Mouse (Mus musculus) cortical plate, adult 2 months (tissue): ENCODE results near the gene Mavs. TPM values are rescaled to one million over a fixed set of nuclear protein-coding genes. Genes with fewer than 3 reads are reported as not detected.
A peak's percentile ranks its signal among the peaks of the same experiment; 100 is the strongest.

Experiments used
- H3K27ac ChIP-seq: fragments of 200-500 bp; 2 replicates; pipeline ENCODE4 v1.5.1; 2012; ENCODE audit warnings: low read length, control low read depth, inconsistent platforms; ENCODE audit not compliant: insufficient read depth
- H3K4me1 ChIP-seq: fragments of 200-500 bp; 2 replicates; pipeline ENCODE4 v1.6.1; 2011; ENCODE audit warnings: low read length; ENCODE audit not compliant: control insufficient read depth, insufficient read depth
- H3K4me3 ChIP-seq: fragments of 200-500 bp; 2 replicates; pipeline ENCODE4 v1.5.1; 2011; ENCODE audit warnings: mild to moderate bottlenecking, low read length, control low read depth; ENCODE audit not compliant: insufficient read depth
- CTCF ChIP-seq: fragments of 200-500 bp; IDR thresholded peaks from 2 replicates; pipeline ENCODE4 v1.5.1; 2011; ENCODE audit warnings: mild to moderate bottlenecking, control low read depth, low read length; ENCODE audit not compliant: insufficient read depth; ENCODE audit errors: extremely low read depth
- POLR2A ChIP-seq: fragments of 200-500 bp; IDR thresholded peaks from 2 replicates; pipeline ENCODE4 v1.6.1; 2011; ENCODE audit warnings: mild to moderate bottlenecking, low read length, control low read depth; ENCODE audit not compliant: insufficient read depth; ENCODE audit errors: extremely low read depth
- polyA plus RNA-seq: library from polyadenylated mRNA; depleted of rRNA; stranded (reverse); fragments of >200 nt; gene quantifications from 2 replicates; pipeline ENCODE4 v1.2.3, GENCODE M21; 2012

The Mavs gene
- polyA plus RNA-seq, 1 experiment = 10.1 TPM

GRCm38 (mm10) chr2:131227243-131227642 is 6.6 kb upstream of the Mavs start:
- no peak overlapping the region for H3K4me3 ChIP-seq
- no peak overlapping the region for H3K27ac ChIP-seq
- TF ChIP-seq POLR2A = no peak
- H3K4me1 ChIP-seq = no peaks in the 10 kb centered on the region

DNA sequence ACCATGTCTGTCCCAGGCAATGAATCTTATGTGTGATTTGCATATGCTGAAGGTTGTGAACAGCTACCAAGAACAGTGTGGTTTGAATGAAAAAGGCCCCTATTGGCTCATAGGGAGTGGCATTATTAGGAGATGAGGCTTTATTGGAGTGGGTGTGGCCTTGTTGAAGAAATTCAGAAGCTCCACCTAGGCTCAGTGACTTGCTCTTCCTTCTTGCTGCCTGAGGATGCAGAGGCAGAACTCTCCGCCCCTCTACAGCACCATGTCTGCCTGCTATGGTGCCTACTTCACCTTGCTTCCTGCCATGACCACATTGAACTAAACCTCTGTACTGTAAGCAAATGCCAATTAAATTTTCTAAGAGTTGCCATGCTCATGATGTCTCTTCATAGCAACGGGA is 1.3 kb upstream of the Mavs start:
- Histone ChIP-seq H3K4me3 (no peak overlapping the region), H3K4me1 (peaks cover 3% of the 10 kb centered on the region), H3K27ac (no peak overlapping the region)
- TF ChIP-seq CTCF (no peak), POLR2A (no peak)

- TF ChIP-seq CTCF = no peak
- no peak for TF ChIP-seq POLR2A
- H3K4me1 ChIP-seq = peaks cover 3% of the 10 kb centered on the region
- H3K27ac ChIP-seq = no peak overlapping the region
- peak overlapping the region; percentile 30 for H3K4me3 ChIP-seq
Measured at GRCm38 (mm10) chr2:131234127-131234650, 326 bp downstream of the Mavs start.

DNA sequence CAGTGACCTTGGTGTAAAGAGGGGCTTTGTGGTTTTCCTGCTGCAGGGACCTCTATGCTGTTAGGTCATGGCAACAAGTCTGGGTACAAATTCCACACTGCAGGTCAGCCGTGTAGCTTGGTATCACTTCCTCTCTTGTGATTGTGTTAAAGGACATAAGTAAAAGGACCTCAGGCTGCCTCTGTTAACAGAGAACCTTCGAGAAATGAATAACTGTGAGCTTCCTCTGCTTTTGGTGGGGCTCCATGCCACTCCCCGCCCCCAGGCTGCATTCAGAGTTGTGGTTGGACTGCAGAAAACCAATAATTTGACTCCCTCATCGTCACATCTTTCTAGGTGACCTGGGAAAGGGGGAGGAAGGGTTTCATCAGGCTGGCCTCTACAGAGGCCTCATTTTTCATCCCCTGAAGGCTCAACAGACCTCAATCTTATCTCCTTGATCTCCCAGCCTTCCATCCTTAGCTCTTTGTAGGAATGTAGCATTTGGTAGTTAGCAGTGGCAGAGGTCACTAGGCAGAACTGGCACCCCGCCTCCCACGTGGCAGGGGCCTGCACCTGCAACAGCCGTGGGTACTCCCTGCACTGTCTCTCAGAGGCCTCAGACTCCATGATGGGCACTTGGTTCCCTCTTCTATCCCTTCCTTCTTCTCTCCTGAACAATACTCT is 1.2 kb downstream of the Mavs start:
- no peak overlapping the region for H3K27ac ChIP-seq
- peaks cover 3% of the 10 kb centered on the region for H3K4me1 ChIP-seq
- TF ChIP-seq POLR2A = no peak
- no peak for TF ChIP-seq CTCF

GRCm38 (mm10) chr2:131242180-131242579 is 8.3 kb downstream of the Mavs start:
- no peak for TF ChIP-seq CTCF
- no peak for TF ChIP-seq POLR2A
- Histone ChIP-seq H3K4me1 (no peaks in the 10 kb centered on the region), H3K4me3 (no peak overlapping the region), H3K27ac (no peak overlapping the region)

More for the DNA sequence above, 1.2 kb downstream of the Mavs start:
- H3K4me3 ChIP-seq = no peak overlapping the region

DNA sequence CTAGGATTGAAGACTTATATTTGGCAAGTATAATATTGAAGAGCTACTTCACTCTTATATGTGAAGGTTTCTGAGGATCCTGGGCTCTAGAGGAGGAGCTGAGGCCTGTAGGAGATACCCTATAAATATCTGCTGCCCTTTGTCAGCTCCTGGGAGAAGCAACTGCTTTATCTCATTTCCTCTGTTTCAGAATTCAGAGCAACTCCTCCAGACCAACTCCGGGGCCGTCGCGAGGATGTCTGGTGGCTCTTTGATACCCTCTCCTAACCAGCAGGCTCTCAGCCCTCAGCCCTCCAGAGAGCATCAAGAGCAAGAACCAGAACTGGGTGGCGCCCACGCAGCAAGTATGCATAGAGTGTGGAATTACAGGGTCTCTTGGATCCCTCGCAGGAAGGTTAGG is 9.1 kb downstream of the Mavs start:
- H3K4me1 ChIP-seq = no peaks in the 10 kb centered on the region
- no peak overlapping the region for H3K27ac ChIP-seq
- no peak overlapping the region for H3K4me3 ChIP-seq
- TF ChIP-seq CTCF = no peak
- TF ChIP-seq POLR2A = no peak

DNA sequence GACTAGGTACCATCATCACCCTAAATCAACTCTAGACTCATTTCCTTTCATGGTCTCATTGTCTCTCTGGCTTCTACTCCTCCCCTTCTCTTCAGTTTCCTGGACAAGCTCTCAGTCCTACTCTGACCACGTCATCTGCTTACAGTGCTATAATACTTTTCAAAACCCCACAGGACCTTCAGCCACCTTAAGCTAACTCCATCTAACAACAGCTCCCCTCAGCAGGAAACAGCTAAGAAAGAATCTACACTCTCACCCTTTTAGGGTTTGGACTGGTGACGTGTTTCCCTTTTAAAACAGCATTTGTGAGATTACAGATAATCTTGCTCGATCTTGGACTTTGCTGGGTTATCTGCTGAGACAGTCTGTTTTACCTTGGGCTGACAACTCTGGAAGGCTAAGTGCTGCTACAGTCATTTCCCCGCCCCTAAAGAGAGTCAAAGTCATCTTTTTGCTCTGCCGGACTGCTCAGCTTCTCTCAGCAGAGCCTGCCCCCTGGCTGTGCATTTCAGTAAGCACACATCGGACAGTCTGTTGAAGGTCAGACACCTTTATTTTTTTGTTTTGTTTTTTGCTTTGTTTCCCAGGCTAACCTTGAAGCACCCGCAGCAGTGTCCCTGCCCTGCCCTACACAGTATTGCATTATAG is 19.9 kb downstream of the Mavs start:
- Histone ChIP-seq H3K4me1 (no peaks in the 10 kb centered on the region), H3K27ac (no peak overlapping the region), H3K4me3 (no peak overlapping the region)
- no peak for TF ChIP-seq POLR2A
- peak; percentile 66 for TF ChIP-seq CTCF

- H3K27ac ChIP-seq = no peak overlapping the region
- H3K4me3 ChIP-seq = no peak overlapping the region
- no peak for TF ChIP-seq POLR2A
- no peak for TF ChIP-seq CTCF
- no peaks in the 10 kb centered on the region for H3K4me1 ChIP-seq
Measured at GRCm38 (mm10) chr2:131254329-131254713, 20.5 kb downstream of the Mavs start.

- Histone ChIP-seq H3K4me3 (no peak overlapping the region), H3K4me1 (no peaks in the 10 kb centered on the region), H3K27ac (no peak overlapping the region)
- TF ChIP-seq CTCF (no peak), POLR2A (no peak)
Measured at GRCm38 (mm10) chr2:131255738-131256137, 21.9 kb downstream of the Mavs start.

- no peak overlapping the region for H3K27ac ChIP-seq
- TF ChIP-seq CTCF = no peak
- TF ChIP-seq POLR2A = no peak
Measured at GRCm38 (mm10) chr2:131258693-131259092, 24.8 kb downstream of the Mavs start.

More at GRCm38 (mm10) chr2:131258693-131259092, 24.8 kb downstream of the Mavs start:
- H3K4me1 ChIP-seq = 0 out of 2 replicates have a peak, but pooled peaks cover 2% of the 10 kb centered on the region
- H3K4me3 ChIP-seq = no peak overlapping the region
